Mouse (Mus musculus): ENCODE measurements around the gene Ucp1.
"Not testable (repeated sequence)": the region's sequence is repeated elsewhere in the genome, so short reads cannot be mapped to it uniquely, and the experiment has no call there.

Gene Ucp1

DNA sequence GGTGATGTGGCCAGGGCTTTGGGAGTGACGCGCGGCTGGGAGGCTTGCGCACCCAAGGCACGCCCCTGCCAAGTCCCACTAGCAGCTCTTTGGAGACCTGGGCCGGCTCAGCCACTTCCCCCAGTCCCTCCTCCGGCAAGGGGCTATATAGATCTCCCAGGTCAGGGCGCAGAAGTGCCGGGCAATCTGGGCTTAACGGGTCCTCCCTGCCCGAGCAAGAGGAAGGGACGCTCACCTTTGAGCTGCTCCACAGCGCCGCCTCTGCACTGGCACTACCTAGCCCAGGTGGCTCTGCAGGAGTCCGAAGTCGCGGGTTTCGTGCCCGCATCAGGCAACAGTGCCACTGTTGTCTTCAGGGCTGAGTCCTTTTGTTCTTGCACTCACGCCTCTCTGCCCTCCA, at the start of gene Ucp1:
Gene Ucp1, plus strand, starts transcription at position 177 of the 400 bp plus-strand sequence.
- no peak for DNase-seq (ENCODE audit: low read depth, low spot score)

- no peak for DNase-seq (ENCODE audit: low read depth, low spot score)
These were observed 46.0 kb upstream of the Ucp1 start for GRCm38 (mm10) chr8:83244151-83244550.

DNA sequence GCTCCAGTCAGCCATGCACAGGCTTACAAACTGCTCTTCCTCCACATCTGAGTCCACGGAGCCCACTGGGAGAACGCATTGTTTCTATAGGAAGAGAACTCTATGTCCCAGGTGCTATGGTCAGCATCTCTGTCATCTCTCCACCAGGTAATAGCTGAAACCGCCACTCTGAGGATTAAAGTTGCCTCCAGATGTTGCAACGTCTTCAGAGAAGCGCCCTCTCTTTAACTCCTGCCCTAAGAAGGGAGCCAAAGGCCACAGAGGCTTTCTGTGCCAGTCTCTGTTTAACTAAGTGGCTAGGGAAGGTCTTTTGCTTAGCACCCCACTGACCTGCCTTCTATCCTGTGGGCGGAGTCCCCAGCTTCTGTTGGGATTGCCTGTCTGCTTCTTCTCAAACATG, 39.3 kb upstream of the Ucp1 start:
- DNase-seq (ENCODE audit: low read depth, low spot score): no peak

DNA sequence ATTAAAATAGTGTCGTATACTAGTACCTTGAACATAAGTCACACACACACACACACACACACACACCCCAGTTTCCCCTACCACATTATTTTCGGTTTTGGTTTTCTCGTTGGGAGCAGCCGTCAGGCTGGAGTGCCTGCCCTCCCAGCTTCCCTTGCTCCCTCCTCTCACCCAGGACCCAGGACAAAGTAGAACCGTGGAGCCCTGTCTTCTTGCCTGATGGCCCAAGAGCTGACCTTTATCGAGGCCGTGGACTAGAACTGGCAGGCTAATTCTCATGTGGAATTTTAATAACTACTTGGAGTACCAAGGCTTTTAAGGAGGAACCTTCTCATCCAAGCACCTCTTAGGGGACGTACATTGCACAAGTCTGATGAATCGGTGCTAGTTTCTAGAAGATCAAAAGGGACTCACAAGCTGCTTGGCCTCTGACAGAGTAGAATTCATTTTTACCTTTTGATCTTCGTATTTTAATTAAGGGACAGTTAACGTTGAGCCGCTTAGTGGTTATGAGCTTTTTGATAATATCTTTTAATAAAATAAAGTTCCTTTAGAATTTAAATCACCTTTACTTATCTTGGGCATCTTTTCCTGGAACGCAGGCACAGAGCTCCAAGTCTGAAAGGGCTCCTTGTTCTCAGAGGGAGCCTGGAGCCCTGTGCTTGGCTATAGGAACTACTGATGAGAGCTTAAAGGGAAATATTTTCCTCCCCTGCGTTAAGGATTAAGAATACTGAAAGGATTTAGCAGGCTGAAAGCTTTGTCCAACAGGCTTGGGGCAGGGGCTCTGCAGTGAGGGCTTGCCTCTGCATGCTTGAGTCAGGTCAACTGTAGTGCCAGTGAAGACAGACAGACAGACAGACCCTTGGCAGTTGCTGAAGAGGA, 38.5 kb upstream of the Ucp1 start:
- no peak for DNase-seq (ENCODE audit: low read depth, low spot score)

DNA sequence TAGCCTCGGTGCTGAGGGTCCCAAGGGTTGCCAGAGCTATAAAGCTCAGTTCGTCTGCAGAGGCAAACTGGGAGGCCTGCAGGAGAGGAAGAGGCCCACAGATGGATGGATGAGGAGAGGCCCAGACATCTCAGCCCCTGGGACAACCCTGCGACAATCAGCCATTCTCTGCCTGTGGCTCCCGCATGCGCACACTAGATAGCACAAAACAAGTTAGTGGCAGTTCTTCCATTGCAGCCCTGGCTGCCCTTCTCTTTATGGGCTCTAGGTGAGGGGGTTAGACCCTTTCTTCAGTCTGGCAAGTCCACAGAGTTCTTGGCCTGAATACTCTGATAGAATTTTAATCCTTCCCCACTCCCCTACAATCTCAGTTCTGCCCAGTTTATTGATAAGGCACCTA, 37.4 kb upstream of the Ucp1 start:
- no peak for DNase-seq (ENCODE audit: low read depth, low spot score)

GRCm38 (mm10) chr8:83257631-83258030, 32.5 kb upstream of the Ucp1 start:
- no peak for DNase-seq (ENCODE audit: low read depth, low spot score)

GRCm38 (mm10) chr8:83260418-83261215, 29.5 kb upstream of the Ucp1 start:
- DNase-seq (ENCODE audit: low read depth, low spot score): peak; percentile 60

GRCm38 (mm10) chr8:83271172-83271571, 19.0 kb upstream of the Ucp1 start:
- no peak for DNase-seq (ENCODE audit: low read depth, low spot score)

GRCm38 (mm10) chr8:83272464-83272863, 17.7 kb upstream of the Ucp1 start:
- DNase-seq (ENCODE audit: low read depth, low spot score): no peak

DNA sequence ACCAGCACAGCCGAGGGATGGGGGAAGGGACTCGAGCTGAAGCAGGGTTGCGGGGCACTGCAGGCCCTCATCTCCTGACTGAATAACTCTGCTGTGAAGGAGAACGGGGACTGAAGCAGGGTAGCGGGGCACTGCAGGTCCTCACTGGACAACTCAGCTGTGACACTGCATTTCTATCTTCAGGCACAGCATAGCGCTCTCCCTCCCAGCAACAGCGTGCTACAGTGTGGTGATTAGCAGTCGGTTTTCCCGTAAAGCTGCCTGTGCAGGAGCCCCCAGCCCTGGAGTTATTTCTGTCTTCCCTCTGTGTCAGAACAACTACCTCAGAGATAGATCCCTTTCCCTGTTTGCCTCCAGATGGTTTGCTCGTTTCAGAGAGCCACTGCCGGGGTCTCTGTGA, 15.7 kb upstream of the Ucp1 start:
- DNase-seq (ENCODE audit: low read depth, low spot score): no peak

GRCm38 (mm10) chr8:83278431-83278830, 11.7 kb upstream of the Ucp1 start:
- no peak for DNase-seq (ENCODE audit: low read depth, low spot score)

DNA sequence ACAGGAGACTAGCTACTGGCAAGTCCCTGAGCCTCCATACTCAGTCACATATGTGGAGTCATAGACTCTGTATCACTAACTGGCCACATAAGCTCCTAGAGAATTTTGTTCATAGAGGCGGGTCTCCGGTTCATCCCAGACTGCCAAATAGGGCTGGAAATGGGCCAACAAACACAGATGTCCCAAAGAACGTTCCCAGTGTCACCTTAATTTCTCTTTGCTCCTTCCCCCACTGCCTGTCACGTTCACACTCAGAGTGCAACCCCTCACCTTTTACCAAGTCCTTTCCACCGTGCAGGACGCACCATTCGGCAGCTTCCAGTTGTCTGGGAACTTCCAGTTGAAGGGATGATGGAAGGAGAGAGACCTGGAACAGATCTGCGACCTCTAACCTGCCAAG, 4.8 kb upstream of the Ucp1 start:
- no peak for DNase-seq (ENCODE audit: low read depth, low spot score)

- DNase-seq (ENCODE audit: low read depth, low spot score): no peak
These were observed 7.2 kb downstream of the Ucp1 start for GRCm38 (mm10) chr8:83297375-83297774.

GRCm38 (mm10) chr8:83300135-83300534, 10.0 kb downstream of the Ucp1 start:
- peak; percentile 14 for DNase-seq (ENCODE audit: low read depth, low spot score)

DNA sequence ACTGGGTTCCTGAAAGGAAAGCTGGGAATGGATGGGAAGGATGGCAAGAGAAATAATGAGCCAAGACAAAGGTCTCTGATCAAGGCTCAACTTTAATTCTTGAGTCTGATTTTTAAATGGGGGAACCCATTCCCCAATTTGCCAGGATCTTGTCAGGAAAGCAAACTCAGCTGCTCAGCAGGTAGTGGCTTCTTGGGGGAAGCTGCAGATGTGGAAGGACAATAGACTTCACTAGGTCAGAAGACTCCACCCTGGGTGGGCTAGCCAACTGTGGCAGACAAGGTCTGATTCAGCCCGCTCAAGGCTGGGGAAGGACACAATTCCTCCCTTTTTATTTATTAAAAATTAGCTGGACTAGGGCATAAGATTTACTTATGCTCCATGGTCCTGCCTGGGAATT, 14.8 kb downstream of the Ucp1 start:
- DNase-seq (ENCODE audit: low read depth, low spot score): no peak

- no peak for DNase-seq (ENCODE audit: low read depth, low spot score)
These were observed 19.7 kb downstream of the Ucp1 start for GRCm38 (mm10) chr8:83309836-83310235.

GRCm38 (mm10) chr8:83315084-83315483, 24.9 kb downstream of the Ucp1 start:
- DNase-seq (ENCODE audit: low read depth, low spot score): not testable (repeated sequence)

DNA sequence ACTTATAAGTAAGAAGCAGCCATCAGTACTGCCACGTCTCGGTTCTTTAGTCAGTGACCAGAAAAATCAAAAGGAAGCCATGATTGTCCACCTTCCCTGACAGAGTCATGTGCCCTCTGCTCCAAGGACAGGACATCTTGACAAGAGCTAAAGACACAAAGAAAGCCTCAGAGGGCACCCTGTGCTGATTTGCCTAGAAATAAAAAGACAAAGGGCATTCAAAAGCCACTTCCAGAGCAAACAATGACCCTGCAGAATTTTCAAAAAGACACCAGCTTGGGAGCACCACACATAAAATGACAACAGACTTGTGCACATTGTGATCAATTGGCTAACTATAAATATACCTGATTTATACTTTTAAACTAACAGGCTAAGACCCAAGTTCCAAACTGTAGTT, 25.5 kb downstream of the Ucp1 start:
- DNase-seq (ENCODE audit: low read depth, low spot score): no peak

DNA sequence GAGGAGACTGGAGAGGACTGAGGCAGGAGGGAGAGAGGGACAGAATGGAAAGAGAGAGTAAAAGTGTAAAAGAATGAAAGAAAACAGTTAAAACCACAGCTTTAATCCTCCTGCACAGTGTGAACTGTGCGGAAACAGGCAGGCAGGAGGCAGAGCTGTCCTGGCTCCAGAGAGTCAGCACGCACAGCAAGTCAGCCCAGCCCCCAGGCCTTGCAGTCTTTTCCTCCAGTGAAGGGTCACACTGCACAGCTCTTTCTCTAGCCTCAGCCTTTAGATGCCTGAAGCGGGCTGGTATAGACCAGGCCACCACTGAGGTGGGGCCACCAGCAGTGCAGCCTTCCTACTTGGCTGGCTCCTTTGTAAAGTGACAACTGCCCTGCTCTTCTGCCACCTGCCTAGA, 30.4 kb downstream of the Ucp1 start:
- no peak for DNase-seq (ENCODE audit: low read depth, low spot score)

DNA sequence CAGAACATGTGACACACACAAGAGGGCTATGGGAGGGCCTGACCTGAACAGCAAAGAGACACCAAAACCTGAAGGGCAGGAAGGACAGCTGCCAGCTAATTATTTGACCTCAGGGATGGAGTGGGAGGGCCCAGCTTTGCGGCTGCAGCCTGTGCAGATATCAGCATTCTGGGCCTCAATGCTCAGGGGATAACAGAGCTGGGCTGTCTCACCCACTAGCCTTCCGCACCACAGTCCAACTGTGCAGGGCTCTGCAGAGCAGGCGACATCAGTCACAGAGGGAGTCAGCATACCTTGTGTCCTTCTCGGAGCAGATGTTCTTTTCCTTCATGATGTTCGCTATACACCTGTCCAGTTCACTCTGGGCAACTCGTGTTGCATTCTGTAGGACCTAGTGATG, 32.2 kb downstream of the Ucp1 start:
- no peak for DNase-seq (ENCODE audit: low read depth, low spot score)

DNA sequence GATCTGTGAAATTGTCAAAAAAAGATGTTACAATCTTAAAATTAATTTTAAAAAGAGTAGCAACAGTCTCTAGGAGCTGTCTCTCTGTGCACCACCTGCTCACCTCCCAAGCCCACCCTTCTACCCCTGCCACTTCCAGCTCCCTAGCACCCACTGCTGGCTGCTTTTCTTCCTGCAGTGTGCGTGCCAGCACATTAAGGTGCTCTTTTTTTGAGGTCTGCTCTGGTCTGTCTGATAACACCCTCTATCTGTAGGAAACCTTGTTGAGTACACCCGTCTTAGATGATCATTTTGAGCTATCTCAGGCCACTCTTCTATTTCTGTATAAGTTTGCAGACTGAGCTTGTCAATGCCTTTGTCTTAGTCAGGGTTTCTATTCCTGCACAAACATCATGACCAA, 32.9 kb downstream of the Ucp1 start:
- no peak for DNase-seq (ENCODE audit: low read depth, low spot score)

- DNase-seq (ENCODE audit: low read depth, low spot score): no peak
These were observed 37.7 kb downstream of the Ucp1 start for GRCm38 (mm10) chr8:83327889-83328288.

DNA sequence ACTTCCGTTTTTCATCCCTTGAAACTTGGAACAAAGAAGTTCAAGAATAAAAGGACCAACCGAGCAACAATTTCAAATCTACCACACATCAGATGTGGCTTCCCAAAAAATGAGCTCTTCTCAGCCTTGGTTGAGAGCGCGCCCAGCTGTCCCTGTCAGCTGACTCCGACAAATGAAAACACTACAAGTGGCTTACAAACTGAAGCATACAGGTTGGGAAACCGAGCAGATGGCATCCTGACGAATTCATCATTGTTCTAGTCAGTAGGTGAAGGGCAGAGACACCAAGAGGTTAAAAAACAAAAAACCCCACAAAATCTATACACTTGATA, 41.4 kb downstream of the Ucp1 start:
- peak; percentile 20 for DNase-seq (ENCODE audit: low read depth, low spot score)

All from CD4-positive helper T cell, adult 2 months (primary cell).